Mouse (Mus musculus) frontal cortex, postnatal 25 days (tissue): ENCODE measurements around the gene Dlst.

ENCODE experiments used
- DNase-seq, 2 experiments: peaks; one replicate each; pipeline ENCODE4 v3.0.0; 2022; ENCODE audit warnings: low spot score in 2 of 2

Dlst gene

DNA sequence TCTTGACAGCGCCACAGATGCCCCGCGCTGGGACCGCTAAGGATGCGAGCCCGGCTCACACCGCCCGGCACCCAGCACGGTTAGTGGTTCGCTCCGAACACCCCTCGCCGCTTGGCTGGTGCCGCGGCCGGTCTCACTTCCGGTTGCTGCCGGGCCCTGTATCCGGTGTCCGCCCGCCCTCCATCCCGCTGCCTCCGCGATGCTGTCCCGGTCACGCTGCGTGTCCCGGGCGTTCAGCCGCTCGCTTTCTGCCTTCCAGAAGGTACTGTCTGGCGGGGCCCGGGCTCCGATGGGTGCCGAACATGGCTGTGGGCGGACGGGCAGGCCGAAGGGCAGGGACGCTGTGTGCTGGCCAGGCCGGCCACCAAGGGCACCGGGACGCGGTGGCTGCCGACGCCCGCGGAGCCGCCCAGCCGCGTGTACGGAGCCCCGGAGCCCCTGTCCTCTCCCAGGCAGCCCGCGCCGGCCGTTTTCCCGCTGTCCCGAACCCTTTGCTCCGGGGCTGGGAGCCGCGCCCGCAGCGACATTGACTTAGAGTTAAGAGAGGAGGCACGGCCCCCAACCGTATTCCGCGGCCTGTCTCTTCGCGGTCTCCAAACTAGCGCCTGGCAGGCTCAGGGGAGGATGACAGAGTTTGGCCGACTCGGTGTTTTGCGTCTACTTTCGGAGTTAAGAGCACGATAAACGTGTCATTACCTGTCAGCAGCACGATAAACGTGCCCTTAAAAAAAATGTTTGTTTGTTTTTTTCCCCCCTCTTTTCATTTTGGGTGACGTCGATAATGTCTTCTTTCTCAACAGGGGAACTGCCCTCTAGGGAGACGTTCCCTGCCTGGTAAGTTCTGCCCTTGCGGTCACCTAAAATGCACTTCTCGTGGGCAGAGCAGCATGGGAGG is at the start of gene Dlst, which contains the start of gene Prox2:
Gene Dlst (plus strand): TSS at position 136 of the 895 bp plus-strand sequence.
Gene Prox2 (minus strand): TSS at position 62 of the 895 bp plus-strand sequence.
- peak; percentile 78 to 80 for DNase-seq

GRCm38 (mm10) chr12:85071043-85071442 is 39.6 kb upstream of the Dlst start:
- no peak for DNase-seq

GRCm38 (mm10) chr12:85077100-85077499 is 33.5 kb upstream of the Dlst start:
- no peak for DNase-seq

DNA sequence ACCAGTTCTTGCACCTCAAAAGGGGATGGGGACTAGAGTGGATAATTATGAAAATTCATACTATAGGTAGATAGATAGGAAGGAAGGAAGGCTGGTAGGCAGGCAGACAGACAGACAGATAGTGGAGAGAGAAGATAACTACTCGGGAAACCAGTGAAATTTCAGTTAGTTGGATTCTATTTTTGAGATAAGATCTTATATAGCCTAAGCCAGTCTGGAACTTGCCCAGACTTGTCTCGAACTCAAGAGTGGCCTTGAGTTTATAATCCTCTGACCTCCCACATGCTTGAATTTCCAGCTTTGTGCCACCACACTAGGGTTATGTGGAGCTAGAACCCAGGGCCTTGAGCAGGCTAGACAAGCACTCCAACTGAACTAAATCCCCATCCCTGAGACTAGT is 26.4 kb upstream of the Dlst start:
- DNase-seq = no peak

DNA sequence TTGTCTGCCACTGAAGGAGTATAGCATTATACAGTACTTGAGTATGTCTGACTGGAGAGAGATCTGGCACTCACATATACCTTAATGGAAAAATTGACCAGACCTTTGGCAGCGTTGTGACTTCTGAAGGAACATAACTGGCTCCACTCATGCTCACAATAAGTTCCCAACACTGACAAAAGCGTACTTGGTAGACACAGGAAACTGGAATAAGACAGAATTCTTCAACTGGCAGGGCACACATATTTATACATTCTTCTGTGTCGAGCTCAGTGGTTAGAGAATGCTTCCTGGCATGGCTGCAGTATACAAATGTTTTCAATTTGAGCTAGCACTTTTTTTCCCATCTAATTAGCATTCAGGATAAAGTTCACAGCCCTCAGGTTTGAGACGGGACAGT is 25.7 kb upstream of the Dlst start:
- DNase-seq = no peak

DNA sequence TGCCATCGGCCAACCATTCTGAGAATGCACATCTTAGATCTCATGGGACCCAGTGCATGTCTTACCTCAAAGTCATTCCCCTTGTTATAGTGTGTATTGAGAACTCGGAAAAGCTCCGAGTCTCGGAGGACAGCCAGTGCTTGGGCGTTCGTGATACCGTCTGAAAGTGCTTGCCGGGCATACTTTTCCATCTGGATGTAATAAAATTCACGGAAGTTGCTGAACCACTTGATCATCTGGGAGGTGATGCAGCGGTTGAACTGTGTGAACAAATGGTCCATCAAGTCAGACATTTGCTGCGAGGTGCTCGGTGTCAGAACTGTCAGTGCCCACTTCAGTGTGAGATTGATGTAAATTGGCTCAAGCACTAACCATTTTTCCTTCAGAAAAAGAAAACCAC is 22.8 kb upstream of the Dlst start:
- no peak for DNase-seq

DNA sequence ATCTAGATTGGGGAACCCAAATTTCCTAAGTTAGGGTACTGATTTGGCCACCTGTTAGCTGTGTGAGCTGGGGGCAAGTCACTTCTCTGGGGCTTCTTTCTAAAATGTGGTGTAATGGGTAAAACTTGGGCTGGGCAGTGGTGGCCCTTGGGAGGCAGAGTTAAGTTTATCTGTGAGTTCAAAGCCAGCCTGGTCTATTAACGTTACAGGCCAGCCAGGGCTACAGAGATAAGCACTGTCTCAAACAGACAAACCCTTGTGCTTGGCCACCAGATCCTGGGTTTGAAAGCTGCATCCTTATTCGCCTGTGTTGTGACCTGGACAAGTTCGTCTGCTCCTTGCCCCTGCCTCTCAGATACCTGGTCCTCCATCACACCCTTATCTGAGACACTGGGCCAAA is 19.4 kb upstream of the Dlst start:
- DNase-seq = no peak

DNA sequence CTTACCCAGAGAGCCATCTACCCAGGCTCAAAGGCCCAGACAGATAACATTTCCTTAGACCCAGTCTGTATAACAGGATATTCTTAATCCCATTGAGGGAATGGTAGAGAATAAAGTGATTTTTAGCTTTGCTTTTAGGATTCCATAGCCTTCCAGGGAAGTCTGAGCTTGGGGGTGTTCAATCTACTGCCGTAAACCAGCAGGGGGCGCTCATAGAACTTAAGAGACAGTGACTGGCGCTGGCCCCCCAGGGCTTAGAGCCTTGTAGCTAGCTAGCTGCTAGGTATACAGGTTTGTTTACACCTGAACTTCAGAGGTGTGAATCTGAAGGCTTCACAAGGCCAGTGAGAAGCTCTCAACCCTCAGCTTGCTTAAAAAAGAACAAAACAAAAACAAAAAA is 18.4 kb upstream of the Dlst start:
- peak; percentile 33 to 56 for DNase-seq

- DNase-seq = no peak
Observed at GRCm38 (mm10) chr12:85094010-85094409, 16.6 kb upstream of the Dlst start.

DNA sequence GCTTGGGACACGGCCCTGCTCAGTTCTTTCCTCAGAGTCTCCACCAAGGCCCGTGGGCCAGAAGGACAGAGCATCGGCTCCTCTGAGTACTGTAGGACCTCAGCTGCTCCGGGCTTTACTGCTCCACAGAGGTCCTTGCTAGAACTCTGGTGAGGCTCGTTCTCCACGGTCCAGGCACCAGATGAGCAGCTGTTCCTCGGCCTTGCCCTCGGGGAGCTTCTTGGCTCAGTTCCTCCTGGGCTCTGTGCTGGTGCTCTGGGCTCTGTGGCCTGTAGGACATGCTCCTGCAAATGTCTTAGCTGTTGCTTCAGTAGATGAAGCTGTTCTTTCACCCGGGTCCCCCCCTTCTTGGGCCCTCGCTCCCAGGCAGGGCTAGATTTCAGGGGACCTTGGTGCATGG is 15.9 kb upstream of the Dlst start:
- no peak for DNase-seq

- DNase-seq = no peak
Observed at GRCm38 (mm10) chr12:85095146-85095545, 15.5 kb upstream of the Dlst start.

DNA sequence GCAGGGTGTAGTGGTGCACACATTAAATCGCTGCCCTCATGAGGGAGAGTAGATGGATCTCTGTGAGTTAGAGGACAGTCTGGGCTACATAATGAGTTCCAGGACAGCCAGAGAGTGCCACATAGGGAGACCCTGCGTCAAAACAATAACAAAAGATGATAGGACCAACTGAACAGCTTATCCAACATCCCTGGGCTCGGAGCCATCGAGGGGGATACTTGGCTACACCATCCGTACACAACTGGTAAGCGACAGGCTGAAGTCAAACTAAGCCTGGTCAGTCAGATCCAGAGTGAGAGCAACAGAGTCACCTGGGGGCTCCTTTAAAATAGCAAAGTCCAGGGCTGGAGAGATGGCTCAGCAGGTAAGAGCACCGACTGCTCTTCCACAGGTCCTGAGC is 14.8 kb upstream of the Dlst start:
- no peak for DNase-seq

DNA sequence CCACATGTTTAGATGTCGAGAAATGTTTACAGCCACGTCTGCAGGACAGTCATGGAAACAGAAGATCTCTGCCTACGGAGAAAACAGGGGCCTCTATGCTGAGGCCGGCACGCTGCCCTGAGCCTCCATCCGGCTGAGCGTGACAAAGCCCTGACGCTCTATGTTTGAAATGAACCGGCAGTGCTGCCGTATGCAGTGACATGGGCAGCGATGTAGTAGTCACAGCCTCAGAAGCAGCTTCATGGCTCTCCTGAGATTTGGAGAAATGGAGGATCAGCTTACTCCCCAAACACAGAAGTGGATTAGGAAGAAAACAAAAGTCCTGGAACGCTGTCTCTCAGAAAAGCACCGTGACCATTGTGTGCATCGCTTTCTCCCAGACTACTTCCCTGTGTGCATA is 9.6 kb upstream of the Dlst start:
- no peak for DNase-seq

DNA sequence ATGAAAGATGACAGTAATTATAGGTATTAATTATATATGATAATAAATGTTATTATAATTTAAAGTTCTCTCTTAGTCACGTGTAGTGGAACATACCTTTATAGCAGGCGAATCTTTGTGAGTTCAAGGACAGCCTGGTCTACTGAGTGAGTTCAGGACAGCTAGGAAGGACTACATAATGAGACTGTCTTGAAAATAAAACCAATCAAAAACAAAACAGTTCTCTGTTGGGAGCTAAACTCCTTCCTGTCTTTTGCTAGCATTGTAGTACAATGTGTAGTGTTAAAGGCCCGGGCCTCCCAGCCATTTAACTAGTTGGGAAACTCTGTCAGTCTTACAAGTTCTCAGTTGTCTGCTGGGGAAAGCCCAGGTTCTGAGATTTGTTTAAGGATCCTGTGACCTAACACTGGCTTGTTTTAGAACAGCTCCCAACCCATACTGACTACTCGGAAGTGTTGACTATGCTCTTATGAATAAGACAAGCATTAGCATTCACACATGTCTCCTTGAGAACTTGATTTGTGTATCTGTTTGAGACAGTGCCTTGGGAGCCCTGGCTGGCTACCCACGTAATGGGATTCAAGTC is 9.0 kb upstream of the Dlst start:
- DNase-seq = no peak

- no peak for DNase-seq
Observed at GRCm38 (mm10) chr12:85103096-85103495, 7.5 kb upstream of the Dlst start.

GRCm38 (mm10) chr12:85104789-85105188 is 5.8 kb upstream of the Dlst start:
- no peak for DNase-seq

DNA sequence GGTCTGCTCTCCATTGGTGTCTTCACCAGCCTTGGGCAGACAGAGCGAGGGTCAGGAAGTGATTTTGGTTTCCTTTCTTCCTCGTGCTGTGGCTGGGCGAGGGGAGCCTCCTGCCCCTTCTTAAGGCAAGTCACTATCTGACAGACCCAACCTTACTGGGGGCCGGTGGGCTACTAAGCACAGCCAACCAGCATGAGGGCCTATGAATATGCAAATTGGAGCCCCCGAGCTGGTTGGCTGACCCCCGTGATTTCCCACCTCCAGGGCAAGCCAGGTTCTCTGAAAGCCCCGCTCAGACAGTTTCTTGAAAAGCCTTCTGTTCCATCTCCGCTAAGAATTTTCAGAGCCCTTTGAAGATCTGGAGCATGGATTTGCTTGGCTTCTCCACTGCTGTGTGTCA is 4.3 kb upstream of the Dlst start:
- no peak for DNase-seq

GRCm38 (mm10) chr12:85108643-85109042 is 2.0 kb upstream of the Dlst start:
- no peak for DNase-seq

DNA sequence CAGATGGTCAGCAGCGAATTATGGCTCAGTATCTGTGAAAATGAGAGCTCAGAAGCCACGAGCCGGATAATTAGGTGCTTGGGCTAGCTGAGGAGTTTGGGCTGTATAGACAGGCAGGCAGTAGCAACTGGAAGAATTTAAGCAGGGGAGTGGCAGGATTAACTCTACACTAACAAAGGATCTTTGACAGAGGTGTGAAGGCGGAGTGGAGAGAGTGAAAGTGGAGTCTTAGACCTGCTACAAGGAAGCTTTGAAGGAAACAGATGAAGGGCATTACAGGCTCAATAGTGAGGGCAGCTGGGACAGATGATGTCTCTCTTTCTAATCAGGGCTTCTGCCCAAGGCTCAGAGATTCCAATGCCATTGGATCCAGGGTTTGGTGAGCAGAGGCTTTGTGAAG is 1.2 kb upstream of the Dlst start:
- no peak for DNase-seq

- DNase-seq = no peak
Observed at GRCm38 (mm10) chr12:85110011-85110697, 479 bp upstream of the Dlst start.

DNA sequence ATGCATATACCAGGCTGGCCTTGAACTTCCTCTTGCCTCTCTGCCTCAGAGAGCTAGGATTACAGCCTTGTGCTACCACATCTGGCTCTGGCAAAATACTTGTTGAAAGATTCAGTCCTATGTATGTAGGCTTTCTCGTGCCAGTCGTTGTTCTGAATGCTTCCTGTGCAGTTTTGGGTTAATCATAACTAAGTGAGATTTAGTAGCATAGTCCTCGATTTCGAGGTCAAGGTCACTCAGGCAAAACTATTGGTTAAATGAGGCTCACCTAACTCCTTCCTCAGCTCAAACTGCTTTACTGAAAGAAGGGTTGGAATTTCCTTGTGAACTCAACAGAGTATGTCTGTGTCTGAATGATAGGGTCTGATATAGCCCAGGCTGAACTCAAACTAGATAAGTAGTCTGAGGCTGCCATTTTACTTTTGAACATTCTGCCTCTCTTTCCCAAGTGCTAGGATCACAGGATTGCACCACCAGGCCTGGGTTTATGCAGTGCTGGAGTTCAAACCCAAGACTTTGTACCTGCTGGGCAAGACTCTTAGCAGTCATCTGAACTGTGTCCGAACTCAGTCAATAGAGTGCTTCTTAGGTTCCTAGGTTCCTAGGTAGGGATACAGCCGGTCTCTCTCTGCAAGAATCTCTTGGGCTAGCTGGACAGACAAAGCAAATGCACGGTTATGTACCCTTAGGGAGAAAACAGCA is 2.1 kb downstream of the Dlst start:
- DNase-seq = no peak

DNA sequence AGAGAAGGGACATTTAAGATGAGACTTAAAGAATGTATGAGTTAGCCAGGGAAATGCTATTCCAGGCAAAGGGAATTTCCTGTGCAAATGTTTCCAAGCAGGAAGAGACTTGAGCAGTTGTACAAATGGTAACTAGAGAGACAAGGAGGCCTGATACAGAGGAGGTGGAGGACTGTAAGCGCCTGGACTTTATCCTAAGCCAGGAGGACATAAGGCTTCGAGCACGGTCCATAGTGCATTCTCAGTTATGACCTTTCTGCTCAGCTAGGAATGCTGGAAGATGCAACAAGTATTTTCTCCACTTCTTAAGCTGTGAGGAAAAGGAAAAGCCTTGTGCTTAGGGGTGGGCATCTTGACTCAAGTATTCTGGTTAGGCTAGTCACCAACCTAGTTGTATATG is 2.7 kb downstream of the Dlst start:
- no peak for DNase-seq
